Mouse (Mus musculus): ENCODE data around the gene Tmem178. TPM values are rescaled to one million over a fixed set of nuclear protein-coding genes. Genes with fewer than 3 reads are reported as not detected.

Gene Tmem178
- total RNA-seq, 4 experiments from 2014 or later: 97.3 to 118 (median 102) TPM

- no peak for DNase-seq (ENCODE audit: low spot score in 2 of 2)
Measured at GRCm38 (mm10) chr17:81045115-81045514, 100.7 kb downstream of the Tmem178 start.

DNA sequence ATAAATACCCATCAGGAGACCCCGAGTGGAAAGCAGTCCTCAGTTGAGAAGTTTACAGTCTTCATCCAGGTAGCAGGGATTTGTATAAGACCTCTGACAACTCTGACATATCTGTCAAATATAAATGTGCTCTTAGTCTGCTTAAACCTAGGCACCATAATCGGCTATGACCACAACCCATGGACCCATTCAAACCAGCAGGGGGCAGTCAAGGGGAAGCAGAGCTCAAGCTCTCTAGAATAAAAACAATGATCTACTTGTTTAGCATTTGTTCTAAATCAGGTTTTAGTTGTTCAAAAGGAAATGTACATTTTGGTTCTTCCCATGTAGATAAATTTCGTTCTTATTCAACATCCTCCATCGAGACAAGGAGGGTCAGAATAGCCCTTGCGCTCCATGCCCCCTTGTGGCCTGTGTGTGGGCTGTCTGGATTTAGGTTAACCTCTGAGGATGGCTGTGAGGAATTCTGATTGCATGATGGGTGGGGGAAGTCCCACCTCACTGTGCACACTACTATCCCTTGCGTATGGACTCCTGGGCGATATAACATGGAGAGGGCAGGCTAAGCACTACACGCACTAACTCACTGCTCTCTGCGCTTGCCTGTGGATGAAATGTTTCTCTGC lies 101.2 kb downstream of the Tmem178 start:
- peak in 1 of 2 experiments; percentile 10 for DNase-seq (ENCODE audit: low spot score in 2 of 2)

DNA sequence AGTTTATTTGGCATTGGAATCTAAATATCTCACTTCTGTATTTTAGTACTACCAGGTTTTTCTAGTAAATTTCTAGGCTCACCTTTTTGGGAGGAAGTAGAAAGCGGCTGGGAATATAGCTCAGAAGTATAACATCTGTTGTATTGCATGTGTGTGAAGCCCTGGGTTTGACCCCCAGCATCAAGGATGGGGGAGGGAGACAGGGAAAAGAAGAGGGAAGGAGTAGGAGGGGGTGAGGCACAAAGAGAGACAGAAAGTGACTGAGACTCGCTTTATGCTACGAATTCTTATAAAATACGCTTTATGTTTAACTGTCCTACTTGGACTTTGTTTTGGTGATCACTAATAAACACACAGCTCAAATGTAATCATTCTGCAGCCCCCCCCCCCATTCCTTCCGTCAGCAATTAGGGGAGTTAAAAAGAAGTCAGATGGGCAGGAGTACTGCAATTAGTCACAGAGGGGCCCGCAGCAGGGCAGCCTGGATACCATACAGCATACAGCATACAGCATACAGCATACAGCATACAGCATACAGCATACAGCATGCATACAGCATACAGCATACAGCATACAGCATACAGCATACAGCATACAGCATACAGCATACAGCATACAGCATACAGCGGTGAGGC lies 103.6 kb downstream of the Tmem178 start:
- no peak for DNase-seq (ENCODE audit: low spot score in 2 of 2)

Other genes starting within 250 kb of the Tmem178 start
- gene Map4k3, start 216.1 kb upstream of the Tmem178 start, total RNA-seq (2022): 10 to 100 TPM; 55.1 to 66.0 (median 61.1) TPM
- 1 to 10 TPM; 7.0 to 7.3 (median 7.1) TPM for gene Thumpd2, start 120.5 kb downstream of the Tmem178 start, total RNA-seq (2022)

Measured in left cerebral cortex, adult 8-10 months (tissue).